Mouse (Mus musculus): ENCODE data around the gene Atp2a2.

DNA sequence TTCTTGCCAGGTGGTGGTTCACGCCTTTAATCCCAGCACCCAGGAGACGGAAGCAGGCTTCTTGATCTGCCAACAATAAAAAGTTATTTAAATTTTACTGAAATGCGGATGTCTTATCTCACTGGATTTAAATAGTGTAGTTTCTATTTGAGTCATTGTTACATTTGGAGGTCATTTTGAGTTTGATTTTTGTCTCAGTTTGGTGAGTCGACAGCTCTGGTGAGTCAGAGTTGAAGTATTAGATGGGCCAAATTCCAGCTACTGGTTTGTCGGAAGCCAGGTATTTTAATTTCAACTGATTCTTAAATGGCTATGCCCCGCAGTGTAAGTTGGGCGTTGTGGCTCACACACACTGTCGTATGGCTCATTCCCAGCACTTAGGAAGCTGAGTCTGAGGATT lies 70.8 kb downstream of the Atp2a2 start:
- TF ChIP-seq CTCF (IDR thresholded peaks at IDR 0.05; ENCODE audit: low read depth, low read length) (no peak), GATA1 (IDR thresholded peaks at IDR 0.05; ENCODE audit: borderline replicate concordance, low read length) (no peak), POLR2AphosphoS5 (IDR thresholded peaks at IDR 0.05; ENCODE audit: insufficient replicate concordance, low read depth, low read length) (no peak), TAL1 (conservative IDR thresholded peaks at IDR 0.05; ENCODE audit: low read depth, low read length) (no peak), GATA2 (IDR thresholded peaks at IDR 0.05; ENCODE audit: borderline replicate concordance, low read depth, low read length) (no peak)
